Mouse (Mus musculus) erythroid progenitor cell, adult 5-6 weeks (primary cell): Measurements from ENCODE around the gene Ppfia3. TPM values are rescaled to one million over a fixed set of nuclear protein-coding genes. Genes with fewer than 3 reads are reported as not detected.

Source experiments
- ATAC-seq: replicated peaks from 2 replicates; pipeline ENCODE4 v1.8.0; 2016; ENCODE audit warnings: moderate number of reproducible peaks, mild to moderate bottlenecking, moderate TSS enrichment, inconsistent platforms; ENCODE audit not compliant: poor library complexity, low FRiP score, severe bottlenecking
- total RNA-seq, 2 experiments: library from RNA; stranded (forward) in 1 of 2; stranded (reverse) in 1 of 2; fragments of 150-400 nt in 1 of 2; fragments of 186-747, 209-891 nt in 1 of 2; gene quantifications; 2 replicates each; pipeline versions ENCODE4 v1.2.3 to v1.2.4; 2015 to 2017; ENCODE audit warnings: low replicate concordance in 2 of 2

The Ppfia3 gene
- total RNA-seq, 2 experiments from 2014 or later: not detected

GRCm38 (mm10) chr7:45325800-45326199 is 41.0 kb downstream of the Ppfia3 start:
- no peak for ATAC-seq

GRCm38 (mm10) chr7:45323069-45323468 is 43.8 kb downstream of the Ppfia3 start:
- no peak for ATAC-seq

- ATAC-seq: no peak
Measured at GRCm38 (mm10) chr7:45322245-45322644, 44.6 kb downstream of the Ppfia3 start.

GRCm38 (mm10) chr7:45316536-45316935 is 50.3 kb downstream of the Ppfia3 start:
- ATAC-seq: no peak

GRCm38 (mm10) chr7:45315182-45315701 is 51.6 kb downstream of the Ppfia3 start:
- ATAC-seq: no peak

- ATAC-seq: no peak
Measured at GRCm38 (mm10) chr7:45313495-45313894, 53.3 kb downstream of the Ppfia3 start.

GRCm38 (mm10) chr7:45312686-45313453 is 53.9 kb downstream of the Ppfia3 start:
- no peak for ATAC-seq

- ATAC-seq: no peak
Measured at GRCm38 (mm10) chr7:45312023-45312422, 54.8 kb downstream of the Ppfia3 start.

- ATAC-seq: no peak
Measured at GRCm38 (mm10) chr7:45309455-45309854, 57.4 kb downstream of the Ppfia3 start.

GRCm38 (mm10) chr7:45308551-45309240 is 58.1 kb downstream of the Ppfia3 start:
- ATAC-seq: no peak

- ATAC-seq: 0 out of 2 replicates have a peak, but pooled peaks have one; percentile 23
Measured at GRCm38 (mm10) chr7:45305275-45305674, 61.5 kb downstream of the Ppfia3 start.

GRCm38 (mm10) chr7:45304869-45305268 is 62.0 kb downstream of the Ppfia3 start:
- ATAC-seq: no peak

GRCm38 (mm10) chr7:45302626-45303025 is 64.2 kb downstream of the Ppfia3 start:
- ATAC-seq: no peak

- no peak for ATAC-seq
Measured at GRCm38 (mm10) chr7:45300270-45300669, 66.5 kb downstream of the Ppfia3 start.

- no peak for ATAC-seq
Measured at GRCm38 (mm10) chr7:45299752-45300151, 67.1 kb downstream of the Ppfia3 start.

GRCm38 (mm10) chr7:45297563-45297962 is 69.3 kb downstream of the Ppfia3 start:
- no peak for ATAC-seq

- ATAC-seq: no peak
Measured at GRCm38 (mm10) chr7:45296626-45297025, 70.2 kb downstream of the Ppfia3 start.
